Mouse (Mus musculus): ENCODE data around the gene Krtap4-7.
"Not testable (repeated sequence)": the region's sequence is repeated elsewhere in the genome, so short reads cannot be mapped to it uniquely, and the experiment has no call there.

Gene Krtap4-7

GRCm38 (mm10) chr11:99603208-99603607 is 40.7 kb downstream of the Krtap4-7 start, which contains the start of gene Gm11938:
Gene Gm11938 (minus strand): TSS chr11:99603308.
- not testable (repeated sequence) for DNase-seq (ENCODE audit: low read depth, low spot score)

GRCm38 (mm10) chr11:99597742-99598141 is 46.1 kb downstream of the Krtap4-7 start, which contains the start of gene Krtap9-3:
Gene Krtap9-3 (minus strand): TSS chr11:99598105.
- not testable (repeated sequence) for DNase-seq (ENCODE audit: low read depth, low spot score)

Data from telencephalon, adult 2 months (tissue).